Mouse (Mus musculus) T-cell, adult 66 days (primary cell): Measurements from ENCODE around the gene Pdp2. TPM values are rescaled to one million over a fixed set of nuclear protein-coding genes. Genes with fewer than 3 reads are reported as not detected.

Experiments used
- total RNA-seq, 2 experiments: library from RNA; stranded (reverse); gene quantifications; 3 replicates in 1 of 2; 4 replicates in 1 of 2; pipeline ENCODE4 v1.2.4; 2023

Gene Pdp2
- total RNA-seq: 10 to 100 TPM; 10.2 to 13.8 TPM

GRCm38 (mm10) chr8:104591133-104591834, at the start of gene Pdp2:
Gene Pdp2, plus strand, starts transcription at chr8:104591451.

GRCm38 (mm10) chr8:104624161-104624560, 32.9 kb downstream of the Pdp2 start, which contains the start of gene Cdh16:
Gene Cdh16, minus strand, starts transcription at chr8:104624396.

GRCm38 (mm10) chr8:104630981-104631663, 39.9 kb downstream of the Pdp2 start, which contains the start of gene Rrad:
Gene Rrad, minus strand, starts transcription at chr8:104631327.

GRCm38 (mm10) chr8:104641426-104642323, 50.4 kb downstream of the Pdp2 start, which contains the start of gene Ciao2b:
Gene Ciao2b, minus strand, starts transcription at chr8:104641965.

Other genes starting within 250 kb of the Pdp2 start
- 1 to 10 TPM; 3.3 to 4.2 TPM for gene Cmtm4, start 195.6 kb upstream of the Pdp2 start, total RNA-seq
- 10 to 100 TPM; 78.1 to 79.6 TPM for gene Dync1li2, start 148.4 kb upstream of the Pdp2 start, total RNA-seq
- gene Terb1, start 81.5 kb upstream of the Pdp2 start, total RNA-seq: under 1 TPM in 1 of 2 experiments, not detected in 1; 0.26 TPM
- 10 to 100 TPM; 43.6 to 51.3 TPM for gene Nae1, start 56.8 kb upstream of the Pdp2 start, total RNA-seq
- 1 to 10 TPM; 2.5 to 3.0 TPM for gene Car7, start 56.8 kb upstream of the Pdp2 start, total RNA-seq
- gene Cdh16, start 32.9 kb downstream of the Pdp2 start, total RNA-seq: 1 to 10 TPM in 1 of 2 experiments, not detected in 1; 1.2 TPM
- gene Rrad, start 39.9 kb downstream of the Pdp2 start, total RNA-seq: 10 to 100 TPM; 25.7 to 27.6 TPM
- gene Ciao2b, start 50.5 kb downstream of the Pdp2 start, total RNA-seq: 10 to 100 TPM; 33.4 to 43.1 TPM
- gene Ces2a, start 142.6 kb downstream of the Pdp2 start, total RNA-seq: not detected
- not detected for gene Ces2b, start 240.1 kb downstream of the Pdp2 start, total RNA-seq